Mouse (Mus musculus): ENCODE data around the gene Ift122.
A peak's percentile ranks its signal among the peaks of the same experiment; 100 is the strongest.

Gene Ift122

GRCm38 (mm10) chr6:115891497-115892061 lies 38.3 kb downstream of the Ift122 start:
- peak; percentile 86 for DNase-seq

- DNase-seq: no peak
Measured at GRCm38 (mm10) chr6:115892363-115892762, 39.1 kb downstream of the Ift122 start.

- no peak for DNase-seq
Measured at GRCm38 (mm10) chr6:115896346-115896745, 43.1 kb downstream of the Ift122 start.

- DNase-seq: no peak
Measured at GRCm38 (mm10) chr6:115897117-115897516, 43.8 kb downstream of the Ift122 start.

GRCm38 (mm10) chr6:115897926-115898520 lies 44.8 kb downstream of the Ift122 start:
- no peak for DNase-seq

GRCm38 (mm10) chr6:115901062-115901461 lies 47.8 kb downstream of the Ift122 start:
- peak; percentile 91 for DNase-seq

- DNase-seq: peak; percentile 71
Measured at GRCm38 (mm10) chr6:115901489-115901931, 48.2 kb downstream of the Ift122 start.

GRCm38 (mm10) chr6:115902545-115902944 lies 49.3 kb downstream of the Ift122 start:
- no peak for DNase-seq

GRCm38 (mm10) chr6:115905568-115905967 lies 52.3 kb downstream of the Ift122 start:
- DNase-seq: no peak

- DNase-seq: no peak
Measured at GRCm38 (mm10) chr6:115906455-115906854, 53.2 kb downstream of the Ift122 start.

GRCm38 (mm10) chr6:115906871-115907270 lies 53.6 kb downstream of the Ift122 start:
- DNase-seq: no peak

- no peak for DNase-seq
Measured at GRCm38 (mm10) chr6:115908421-115908982, 55.2 kb downstream of the Ift122 start.

GRCm38 (mm10) chr6:115909052-115909451 lies 55.8 kb downstream of the Ift122 start:
- DNase-seq: no peak

- DNase-seq: peak; percentile 84
Measured at GRCm38 (mm10) chr6:115909940-115910339, 56.7 kb downstream of the Ift122 start.

GRCm38 (mm10) chr6:115911763-115912162 lies 58.5 kb downstream of the Ift122 start:
- DNase-seq: no peak

- no peak for DNase-seq
Measured at GRCm38 (mm10) chr6:115913482-115913881, 60.2 kb downstream of the Ift122 start.

- no peak for DNase-seq
Measured at GRCm38 (mm10) chr6:115914511-115915202, 61.4 kb downstream of the Ift122 start.

GRCm38 (mm10) chr6:115915601-115916445 lies 62.6 kb downstream of the Ift122 start:
- DNase-seq: no peak

GRCm38 (mm10) chr6:115916611-115917010 lies 63.3 kb downstream of the Ift122 start:
- no peak for DNase-seq

GRCm38 (mm10) chr6:115918615-115919014 lies 65.3 kb downstream of the Ift122 start:
- DNase-seq: no peak

GRCm38 (mm10) chr6:115919876-115920275 lies 66.6 kb downstream of the Ift122 start:
- DNase-seq: peak; percentile 61

- DNase-seq: no peak
Measured at GRCm38 (mm10) chr6:115924829-115925228, 71.6 kb downstream of the Ift122 start.

GRCm38 (mm10) chr6:115926416-115926815 lies 73.1 kb downstream of the Ift122 start:
- DNase-seq: no peak
